Mouse (Mus musculus): ENCODE results near the gene Rbfox2.
A peak's percentile ranks its signal among the peaks of the same experiment; 100 is the strongest.

Rbfox2 gene

GRCm38 (mm10) chr15:77134483-77134882 lies 172.3 kb downstream of the Rbfox2 start:
- DNase-seq = no peak

GRCm38 (mm10) chr15:77129154-77129553 lies 177.7 kb downstream of the Rbfox2 start:
- DNase-seq = no peak

- no peak for DNase-seq
Measured at GRCm38 (mm10) chr15:77127737-77128136, 179.1 kb downstream of the Rbfox2 start.

- no peak for DNase-seq
Measured at GRCm38 (mm10) chr15:77126674-77127073, 180.1 kb downstream of the Rbfox2 start.

- DNase-seq = no peak
Measured at GRCm38 (mm10) chr15:77124372-77125117, 182.3 kb downstream of the Rbfox2 start.

- DNase-seq = no peak
Measured at GRCm38 (mm10) chr15:77122824-77123223, 184.0 kb downstream of the Rbfox2 start.

GRCm38 (mm10) chr15:77122208-77122607 lies 184.6 kb downstream of the Rbfox2 start:
- no peak for DNase-seq

- DNase-seq = no peak
Measured at GRCm38 (mm10) chr15:77119666-77120065, 187.1 kb downstream of the Rbfox2 start.

- no peak for DNase-seq
Measured at GRCm38 (mm10) chr15:77117209-77117608, 189.6 kb downstream of the Rbfox2 start.

- no peak for DNase-seq
Measured at GRCm38 (mm10) chr15:77116139-77116722, 190.6 kb downstream of the Rbfox2 start.

- peak; percentile 65 for DNase-seq
Measured at GRCm38 (mm10) chr15:77115456-77115855, 191.3 kb downstream of the Rbfox2 start.

GRCm38 (mm10) chr15:77113591-77113990 lies 193.2 kb downstream of the Rbfox2 start:
- DNase-seq = no peak

GRCm38 (mm10) chr15:77112378-77112777 lies 194.4 kb downstream of the Rbfox2 start:
- DNase-seq = no peak

GRCm38 (mm10) chr15:77111924-77112323 lies 194.9 kb downstream of the Rbfox2 start:
- DNase-seq = no peak

- DNase-seq = no peak
Measured at GRCm38 (mm10) chr15:77110452-77110851, 196.4 kb downstream of the Rbfox2 start.

- no peak for DNase-seq
Measured at GRCm38 (mm10) chr15:77107169-77107908, 199.5 kb downstream of the Rbfox2 start.

- no peak for DNase-seq
Measured at GRCm38 (mm10) chr15:77105273-77105672, 201.5 kb downstream of the Rbfox2 start.

GRCm38 (mm10) chr15:77104349-77105158 lies 202.2 kb downstream of the Rbfox2 start:
- peak; percentile 21 for DNase-seq

GRCm38 (mm10) chr15:77102685-77103084 lies 204.1 kb downstream of the Rbfox2 start:
- DNase-seq = no peak

GRCm38 (mm10) chr15:77099756-77100155 lies 207.0 kb downstream of the Rbfox2 start:
- no peak for DNase-seq

GRCm38 (mm10) chr15:77097358-77097757 lies 209.4 kb downstream of the Rbfox2 start:
- no peak for DNase-seq

GRCm38 (mm10) chr15:77095216-77095615 lies 211.6 kb downstream of the Rbfox2 start:
- no peak for DNase-seq

- DNase-seq = no peak
Measured at GRCm38 (mm10) chr15:77094431-77094830, 212.4 kb downstream of the Rbfox2 start.
